Mouse (Mus musculus) liver, embryonic 15.5 days (tissue): Measurements from ENCODE around the gene Timd4. TPM values are rescaled to one million over a fixed set of nuclear protein-coding genes. Genes with fewer than 3 reads are reported as not detected.

Experiments used
- ATAC-seq: fragments of 200-750 bp; cut with Nextera tagmentation; 2 replicates; pipeline ENCODE4 v1.8.0; 2017; ENCODE audit warnings: moderate number of reproducible peaks, mild to moderate bottlenecking, moderate library complexity; ENCODE audit not compliant: insufficient read depth
- H3K27ac ChIP-seq: fragments of 300-500 bp; sonication (generic); replicated peaks from 2 replicates; pipeline ENCODE4 v1.5.1; 2015; ENCODE audit warnings: mild to moderate bottlenecking, inconsistent platforms
- H3K27me3 ChIP-seq: fragments of 300-500 bp; sonication (generic); 2 replicates; pipeline ENCODE4 v1.6.1; 2015; ENCODE audit warnings: mild to moderate bottlenecking, inconsistent platforms
- H3K36me3 ChIP-seq: fragments of 300-500 bp; sonication (generic); replicated peaks from 2 replicates; pipeline ENCODE4 v1.6.1; 2015; ENCODE audit warnings: moderate library complexity, mild to moderate bottlenecking, inconsistent platforms
- H3K4me1 ChIP-seq: fragments of 300-500 bp; sonication (generic); replicated peaks from 2 replicates; pipeline ENCODE4 v1.6.1; 2015; ENCODE audit warnings: inconsistent platforms
- H3K4me2 ChIP-seq: fragments of 300-500 bp; sonication (generic); 2 replicates; pipeline ENCODE4 v1.6.1; 2015; ENCODE audit warnings: moderate library complexity, mild to moderate bottlenecking, inconsistent platforms
- H3K4me3 ChIP-seq: fragments of 300-500 bp; sonication (generic); replicated peaks from 2 replicates; pipeline ENCODE4 v1.5.1; 2015; ENCODE audit warnings: mild to moderate bottlenecking, inconsistent platforms
- H3K9ac ChIP-seq: fragments of 300-500 bp; sonication (generic); 2 replicates; pipeline ENCODE4 v1.6.1; 2015; ENCODE audit warnings: moderate library complexity, mild to moderate bottlenecking, inconsistent platforms
- H3K9me3 ChIP-seq: fragments of 300-500 bp; sonication (generic); replicated peaks from 2 replicates; pipeline ENCODE4 v1.6.1; 2016; ENCODE audit warnings: inconsistent platforms
- WGBS: fragments of 180-500 bp; shearing (Covaris S2); methylation state at CpG from one replicate; pipeline ENCODE4 v1.1.7; 2015; ENCODE audit warnings: mixed read lengths; ENCODE audit not compliant: insufficient replicate concordance; 5-methylcytosine and 5-hydroxymethylcytosine counted together
- polyA plus RNA-seq: library from polyadenylated mRNA; unstranded; fragments of >200 nt; fragmentation: Nextera tagmentation; extraction: Ambion mirVana; gene quantifications from 2 replicates; pipeline ENCODE4 v1.2.1, GENCODE M21; 2015

The Timd4 gene
- polyA plus RNA-seq, 1 experiment from 2014 or later = 7.7 TPM

DNA sequence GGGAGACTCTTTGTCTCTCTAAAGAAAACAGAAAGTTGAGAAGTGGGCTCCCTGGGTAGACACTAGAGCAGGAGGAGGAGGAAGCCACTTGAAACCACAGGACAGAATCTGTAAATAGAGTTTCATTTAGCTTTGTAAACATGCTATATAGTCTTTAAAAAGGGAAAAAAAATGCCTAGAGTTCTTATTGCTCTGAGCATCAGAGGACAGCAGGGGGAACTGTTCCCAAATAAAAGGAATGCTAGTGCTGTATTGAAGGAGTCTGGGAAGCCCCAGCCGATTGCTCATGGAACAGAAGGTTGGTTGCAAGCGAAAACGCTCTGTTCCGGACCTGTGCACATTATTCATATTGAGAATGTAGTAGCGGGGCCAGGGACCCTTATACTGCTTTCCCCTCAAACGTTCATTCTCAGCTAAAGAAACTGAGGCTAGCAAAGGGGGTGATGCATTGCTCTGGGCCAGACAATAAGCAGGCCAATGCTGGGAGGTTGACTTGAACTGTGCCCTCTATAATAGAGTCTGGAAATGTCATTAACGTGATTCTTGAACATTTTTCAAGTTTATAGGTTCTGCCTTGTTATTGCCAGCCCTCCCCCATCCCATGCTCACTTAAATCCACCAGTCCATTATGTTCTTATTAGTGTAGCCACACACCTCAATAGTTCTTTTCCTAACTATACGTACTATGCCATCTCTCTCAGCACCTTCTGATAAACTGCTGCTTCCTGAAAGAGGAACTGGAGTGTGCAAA, 37.8 kb downstream of the Timd4 start:
- Histone ChIP-seq H3K9me3 (no peaks in the 10 kb centered on the region), H3K4me2 (no peak overlapping the region), H3K36me3 (no peaks in the 10 kb centered on the region), H3K4me1 (no peaks in the 10 kb centered on the region; the same call in 1 of the 2 replicates), H3K9ac (no peak overlapping the region), H3K4me3 (no peak overlapping the region), H3K27me3 (no peaks in the 10 kb centered on the region), H3K27ac (no peak overlapping the region)
- ATAC-seq = no peak
- 34% methylated on average over 8 of the region's 8 CpGs for WGBS

- H3K9ac ChIP-seq = no peak overlapping the region
- 54% methylated on average over 1 of the region's 1 CpGs for WGBS
- H3K36me3 ChIP-seq = no peaks in the 10 kb centered on the region
- no peak overlapping the region for H3K27ac ChIP-seq
- H3K4me1 ChIP-seq = no peaks in the 10 kb centered on the region
- no peak overlapping the region for H3K4me3 ChIP-seq
- no peak overlapping the region for H3K4me2 ChIP-seq
- no peak for ATAC-seq
- no peaks in the 10 kb centered on the region for H3K27me3 ChIP-seq
- H3K9me3 ChIP-seq = no peaks in the 10 kb centered on the region
Observed at GRCm38 (mm10) chr11:46864809-46865208, 54.2 kb downstream of the Timd4 start.

DNA sequence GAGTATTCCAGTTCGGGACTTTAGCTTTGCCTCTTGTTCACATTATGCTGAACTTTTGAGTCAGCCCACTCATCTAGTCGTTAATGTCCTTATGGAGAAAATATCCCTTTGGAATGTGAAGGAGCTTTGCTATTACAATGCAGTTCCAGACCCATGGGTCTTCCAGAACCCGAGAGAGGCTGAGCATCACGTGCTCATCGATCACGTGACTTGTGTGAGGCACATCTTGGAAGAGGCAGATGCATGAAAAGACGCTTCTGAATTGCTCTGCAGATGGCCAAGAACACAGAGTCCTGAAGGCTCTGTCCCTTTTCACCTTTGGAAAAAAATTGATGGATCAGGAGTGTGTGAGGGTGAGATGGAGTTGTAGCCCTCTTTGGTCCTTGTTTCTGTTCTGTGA, 58.0 kb downstream of the Timd4 start:
- H3K4me1 ChIP-seq = no peaks in the 10 kb centered on the region
- no peak overlapping the region for H3K4me3 ChIP-seq
- no peak for ATAC-seq
- 55% methylated on average over 7 of the region's 7 CpGs for WGBS
- no peaks in the 10 kb centered on the region for H3K36me3 ChIP-seq
- H3K4me2 ChIP-seq = no peak overlapping the region
- H3K9me3 ChIP-seq = no peaks in the 10 kb centered on the region
- no peak overlapping the region for H3K27ac ChIP-seq
- H3K27me3 ChIP-seq = no peaks in the 10 kb centered on the region
- no peak overlapping the region for H3K9ac ChIP-seq

DNA sequence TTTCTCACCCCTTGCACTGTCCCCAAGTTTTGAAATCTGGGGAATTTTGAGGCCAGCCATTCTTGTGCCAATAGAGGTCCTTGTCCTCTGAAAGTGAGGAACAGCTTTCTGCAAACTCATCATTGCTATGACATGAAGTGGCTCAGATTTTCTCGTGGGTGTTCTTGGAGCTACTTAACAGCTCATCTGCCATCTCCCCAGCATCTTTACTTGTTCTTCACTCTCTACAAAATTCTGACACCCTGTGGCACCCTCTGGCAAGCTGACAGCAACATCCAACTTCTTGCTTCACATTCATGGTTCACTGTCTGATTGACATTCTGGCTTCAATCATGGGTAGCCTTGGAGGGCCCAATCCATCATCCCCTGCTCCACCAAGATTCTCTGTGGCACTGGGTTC, 65.2 kb downstream of the Timd4 start:
- Histone ChIP-seq H3K27ac (no peak overlapping the region), H3K4me1 (no peaks in the 10 kb centered on the region), H3K9ac (no peak overlapping the region), H3K36me3 (no peaks in the 10 kb centered on the region), H3K9me3 (no peaks in the 10 kb centered on the region), H3K4me3 (no peak overlapping the region), H3K4me2 (no peak overlapping the region), H3K27me3 (no peaks in the 10 kb centered on the region)
- no peak for ATAC-seq
- 58% methylated on average over 1 of the region's 1 CpGs for WGBS

DNA sequence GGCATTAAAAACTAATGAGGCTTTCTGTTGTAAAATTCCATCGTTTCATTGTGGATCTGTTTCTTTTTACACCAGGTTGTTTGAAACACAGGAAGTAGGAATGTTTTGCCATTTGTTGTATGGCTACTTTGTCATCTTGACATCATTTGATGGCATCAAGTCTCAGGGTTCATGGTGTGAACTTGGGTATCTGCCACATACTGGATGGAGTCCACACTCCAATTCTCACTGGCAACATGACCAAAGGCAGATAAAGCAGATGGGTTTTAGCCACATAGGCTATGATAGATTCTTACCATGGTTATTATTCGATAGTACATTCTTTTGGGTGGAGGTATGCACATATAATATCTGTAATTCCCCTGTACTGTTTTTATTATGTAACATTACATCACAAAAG, 71.9 kb downstream of the Timd4 start:
- Histone ChIP-seq H3K27me3 (no peaks in the 10 kb centered on the region), H3K27ac (no peak overlapping the region), H3K36me3 (no peaks in the 10 kb centered on the region), H3K4me3 (no peak overlapping the region), H3K4me2 (no peak overlapping the region), H3K9ac (no peak overlapping the region), H3K9me3 (no peaks in the 10 kb centered on the region), H3K4me1 (no peaks in the 10 kb centered on the region)
- ATAC-seq = no peak
- WGBS = 46% methylated on average over 2 of the region's 2 CpGs

GRCm38 (mm10) chr11:46889093-46889492, 78.5 kb downstream of the Timd4 start:
- 67% methylated on average over 3 of the region's 3 CpGs for WGBS
- Histone ChIP-seq H3K9me3 (no peaks in the 10 kb centered on the region), H3K36me3 (no peaks in the 10 kb centered on the region), H3K27ac (no peak overlapping the region), H3K4me1 (no peaks in the 10 kb centered on the region), H3K4me2 (no peak overlapping the region), H3K9ac (no peak overlapping the region), H3K4me3 (no peak overlapping the region), H3K27me3 (no peaks in the 10 kb centered on the region)
- ATAC-seq = no peak

Other genes starting within 250 kb of the Timd4 start
- gene BC053393, start 239.3 kb upstream of the Timd4 start, polyA plus RNA-seq = not detected in 2 replicates
- not detected in 2 replicates for gene Dppa1, start 181.5 kb upstream of the Timd4 start, polyA plus RNA-seq
- 49.7 and 60.1 TPM in 2 replicates for gene Timd2, start 103.7 kb upstream of the Timd4 start, polyA plus RNA-seq
- 0.09 TPM in 1 of 2 replicates, not detected in the other for gene Havcr1, start 75.7 kb upstream of the Timd4 start, polyA plus RNA-seq